Comparison of ENCODE assay signal across 16 mouse cellular contexts in the genomic region with DNA sequence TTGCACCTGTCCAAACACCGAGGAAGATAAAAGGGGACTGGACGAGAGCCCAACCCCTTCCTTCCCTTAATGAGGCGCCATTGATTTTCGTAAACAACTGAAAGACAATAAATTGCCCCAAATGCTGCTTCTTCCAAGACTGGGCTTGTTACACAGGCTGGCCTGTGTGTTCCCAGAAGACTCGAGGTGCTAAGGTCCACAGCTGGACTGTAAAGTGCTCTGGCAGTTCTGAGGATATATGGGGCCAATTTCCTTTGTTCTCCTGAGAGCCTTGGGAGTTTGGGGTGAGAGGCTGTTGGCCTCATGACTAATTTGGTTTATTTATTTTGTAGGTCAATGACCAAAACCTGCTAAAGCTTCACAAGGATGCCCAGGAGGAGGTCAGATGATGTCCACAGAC.
"Had no signal": no experiment of that assay in that cellular context is flagged by ENCODE, and none has a peak within 500 bp of the region (broad histone marks: within the 10 kb centered on the region; RNA-seq: fewer than 3 reads in every experiment).

No protein-coding gene starts in this region.

- H3K36me3 ChIP-seq: kidney, embryonic 15.5 days; limb, embryonic 10.5 days; limb, embryonic 13.5 days; liver, embryonic 12.5 days; liver, embryonic 15.5 days had no signal

- H3K4me3 ChIP-seq: kidney, embryonic 15.5 days; limb, embryonic 10.5 days; limb, embryonic 13.5 days; liver, embryonic 12.5 days; liver, embryonic 15.5 days had no signal

- DNase-seq: kidney, adult 18-20 months; kidney, postnatal 14 days; kidney, postnatal 4 days; liver; lung, adult 2 months; lung, postnatal 10 days; lung, postnatal 36 days; midbrain, embryonic 14.5 days; thymus, adult 18-20 months; thymus, postnatal 4 days had no signal

- H3K9me3 ChIP-seq: kidney, embryonic 15.5 days; limb, embryonic 10.5 days; limb, embryonic 13.5 days; liver, embryonic 12.5 days; liver, embryonic 15.5 days had no signal

- ATAC-seq: liver, embryonic 12.5 days had no signal

- H3K4me1 ChIP-seq: limb, embryonic 13.5 days; liver, embryonic 15.5 days had no signal

- H3K27ac ChIP-seq: kidney, embryonic 15.5 days; limb, embryonic 10.5 days; limb, embryonic 13.5 days; liver, embryonic 12.5 days; liver, embryonic 15.5 days had no signal

- H3K9ac ChIP-seq: kidney, embryonic 15.5 days; limb, embryonic 13.5 days; liver, embryonic 12.5 days; liver, embryonic 15.5 days had no signal

- H3K27me3 ChIP-seq: kidney, embryonic 15.5 days; limb, embryonic 13.5 days; liver, embryonic 12.5 days; liver, embryonic 15.5 days had no signal

- H3K4me2 ChIP-seq: kidney, embryonic 15.5 days; limb, embryonic 13.5 days; liver, embryonic 12.5 days; liver, embryonic 15.5 days; midbrain, embryonic 11.5 days had no signal
